Mouse (Mus musculus): ENCODE results near the gene Hdgfl1. TPM values are rescaled to one million over a fixed set of nuclear protein-coding genes. Genes with fewer than 3 reads are reported as not detected.

Gene Hdgfl1
- total RNA-seq (2021) = not detected
- long read RNA-seq, experiment 1 = 0 reads
- long read RNA-seq, experiment 2 = 0 reads

- no peak for DNase-seq
Measured at GRCm38 (mm10) chr13:26769955-26770354, at the start of gene Hdgfl1. Hdgfl1 (minus strand) TSS chr13:26770165.

- no peak for DNase-seq
Measured at GRCm38 (mm10) chr13:26795460-26795859, 25.5 kb upstream of the Hdgfl1 start.

GRCm38 (mm10) chr13:26769424-26769823 lies 541 bp downstream of the Hdgfl1 start:
- no peak for DNase-seq

- no peak for DNase-seq
Measured at GRCm38 (mm10) chr13:26761966-26762803, 7.8 kb downstream of the Hdgfl1 start.

GRCm38 (mm10) chr13:26752863-26753262 lies 17.1 kb downstream of the Hdgfl1 start:
- no peak for DNase-seq

- DNase-seq = no peak
Measured at GRCm38 (mm10) chr13:26752414-26752813, 17.6 kb downstream of the Hdgfl1 start.

GRCm38 (mm10) chr13:26745760-26746457 lies 24.1 kb downstream of the Hdgfl1 start:
- DNase-seq = no peak

- DNase-seq = no peak
Measured at GRCm38 (mm10) chr13:26745059-26745759, 24.8 kb downstream of the Hdgfl1 start.

- DNase-seq = no peak
Measured at GRCm38 (mm10) chr13:26744068-26744467, 25.9 kb downstream of the Hdgfl1 start.

- DNase-seq = no peak
Measured at GRCm38 (mm10) chr13:26734981-26735380, 35.0 kb downstream of the Hdgfl1 start.

- DNase-seq = no peak
Measured at GRCm38 (mm10) chr13:26724250-26724649, 45.7 kb downstream of the Hdgfl1 start.

- DNase-seq = no peak
Measured at GRCm38 (mm10) chr13:26721333-26721732, 48.6 kb downstream of the Hdgfl1 start.

GRCm38 (mm10) chr13:26720917-26721316 lies 49.0 kb downstream of the Hdgfl1 start:
- no peak for DNase-seq

- DNase-seq = no peak
Measured at GRCm38 (mm10) chr13:26719146-26719715, 50.7 kb downstream of the Hdgfl1 start.
